Mouse (Mus musculus) intestine, postnatal 0 days (tissue): ENCODE results near the gene Bmpr1a. TPM values are rescaled to one million over a fixed set of nuclear protein-coding genes. Genes with fewer than 3 reads are reported as not detected.

ENCODE experiments used
- ATAC-seq: fragments of 200-750 bp; cut with Nextera tagmentation; 2 replicates; pipeline ENCODE4 v1.8.0; 2017; ENCODE audit warnings: mild to moderate bottlenecking, moderate TSS enrichment, moderate library complexity
- H3K27ac ChIP-seq: fragments of 300-500 bp; sonication (generic); 2 replicates; pipeline ENCODE4 v1.5.1; 2014; ENCODE audit warnings: mild to moderate bottlenecking, low read depth, low read length, moderate library complexity
- H3K27me3 ChIP-seq: fragments of 300-500 bp; sonication (generic); replicated peaks from 2 replicates; pipeline ENCODE4 v1.6.1; 2014; ENCODE audit warnings: low read length, mixed read lengths; ENCODE audit not compliant: control insufficient read depth, insufficient read depth
- H3K36me3 ChIP-seq: fragments of 300-500 bp; sonication (generic); 2 replicates; pipeline ENCODE4 v1.6.1; 2014; ENCODE audit warnings: mild to moderate bottlenecking, moderate library complexity; ENCODE audit not compliant: control insufficient read depth, insufficient read depth
- H3K4me1 ChIP-seq: fragments of 300-500 bp; sonication (generic); replicated peaks from 2 replicates; pipeline ENCODE4 v1.6.1; 2014; ENCODE audit warnings: antibody characterized with exemption, low read length, mixed read lengths; ENCODE audit not compliant: control insufficient read depth, insufficient read depth
- H3K4me2 ChIP-seq: fragments of 300-500 bp; sonication (generic); replicated peaks from 2 replicates; pipeline ENCODE4 v1.6.1; 2014; ENCODE audit warnings: low read depth, mild to moderate bottlenecking, moderate library complexity
- H3K4me3 ChIP-seq: fragments of 300-500 bp; sonication (generic); 2 replicates; pipeline ENCODE4 v1.5.1; 2014; ENCODE audit warnings: low read depth, low read length
- H3K9ac ChIP-seq: fragments of 300-500 bp; sonication (generic); 2 replicates; pipeline ENCODE4 v1.6.1; 2014; ENCODE audit warnings: mild to moderate bottlenecking, low read depth, low read length
- H3K9me3 ChIP-seq: fragments of 300-500 bp; sonication (generic); 2 replicates; pipeline ENCODE4 v1.6.1; 2016; ENCODE audit warnings: mixed run types; ENCODE audit not compliant: control insufficient read depth
- CTCF ChIP-seq: sonication (generic); IDR thresholded peaks from 2 replicates; pipeline ENCODE4 v1.5.1; 2016; ENCODE audit warnings: low read depth, mild to moderate bottlenecking, control low read depth, antibody characterized with exemption, moderate library complexity
- whole genome bisulfite sequencing: fragments of 180-500 bp; shearing (Covaris S2); extraction: QIAGEN DNeasy Blood & Tissue Kit; methylation state at CpG from one replicate; pipeline ENCODE4 v1.1.7; 2014; 5-methylcytosine and 5-hydroxymethylcytosine counted together
- polyA plus RNA-seq: library from polyadenylated mRNA; unstranded; fragments of >200 nt; fragmentation: Nextera tagmentation; extraction: Ambion mirVana; gene quantifications from 2 replicates; pipeline ENCODE4 v1.2.1, GENCODE M21; 2015

The Bmpr1a gene
- polyA plus RNA-seq, 1 experiment from 2014 or later, result 19.3 TPM

DNA sequence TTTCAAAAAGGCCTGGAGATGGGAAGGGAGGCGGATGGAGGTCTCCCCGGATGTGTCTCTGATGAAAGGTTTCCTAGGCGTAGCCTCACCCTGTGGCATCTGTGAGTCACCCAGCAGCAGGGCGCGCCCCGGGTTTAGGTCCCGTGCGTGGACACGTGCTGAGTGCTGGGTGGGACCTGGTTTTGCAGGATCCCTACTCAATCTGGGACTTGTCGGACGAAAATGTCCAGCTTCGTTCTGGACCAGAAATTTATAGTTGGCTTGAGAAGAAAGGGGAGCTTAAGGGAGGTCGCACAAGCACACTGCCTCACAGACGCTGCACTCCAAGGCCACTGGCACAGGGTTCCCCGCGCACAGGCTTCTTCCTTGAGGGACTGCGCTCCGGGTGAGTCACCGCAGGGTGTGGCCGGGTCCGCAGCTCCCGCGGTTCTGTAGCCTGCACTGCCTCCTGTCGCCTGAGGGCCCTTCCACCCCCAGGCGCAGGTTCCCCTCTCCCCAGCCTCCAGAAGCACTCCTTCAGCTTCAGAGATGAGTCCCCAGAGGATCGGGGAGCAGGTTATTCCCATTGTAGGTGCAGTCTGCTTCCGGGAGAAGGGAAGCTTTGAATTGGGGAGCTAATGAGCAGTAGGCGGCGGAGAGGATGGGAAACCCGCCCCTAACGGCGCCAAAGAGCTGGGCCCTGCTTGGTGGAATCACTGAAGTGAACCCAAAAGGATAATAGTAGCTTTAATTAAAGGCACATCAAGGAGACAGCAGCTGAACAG, 139.5 kb downstream of the Bmpr1a start:
- Histone ChIP-seq H3K36me3 (no peaks in the 10 kb centered on the region), H3K27me3 (no peaks in the 10 kb centered on the region), H3K4me2 (peak overlapping the region; percentile 78), H3K4me3 (peak overlapping the region; percentile 38), H3K9ac (peak overlapping the region; percentile 48), H3K4me1 (0 out of 2 replicates have a peak, but pooled peaks cover 3% of the 10 kb centered on the region), H3K27ac (no peak overlapping the region), H3K9me3 (no peaks in the 10 kb centered on the region)
- peak; percentile 97 for ATAC-seq
- WGBS, result 6% methylated on average over 32 of the region's 32 CpGs
- peak; percentile 74 for TF ChIP-seq CTCF

DNA sequence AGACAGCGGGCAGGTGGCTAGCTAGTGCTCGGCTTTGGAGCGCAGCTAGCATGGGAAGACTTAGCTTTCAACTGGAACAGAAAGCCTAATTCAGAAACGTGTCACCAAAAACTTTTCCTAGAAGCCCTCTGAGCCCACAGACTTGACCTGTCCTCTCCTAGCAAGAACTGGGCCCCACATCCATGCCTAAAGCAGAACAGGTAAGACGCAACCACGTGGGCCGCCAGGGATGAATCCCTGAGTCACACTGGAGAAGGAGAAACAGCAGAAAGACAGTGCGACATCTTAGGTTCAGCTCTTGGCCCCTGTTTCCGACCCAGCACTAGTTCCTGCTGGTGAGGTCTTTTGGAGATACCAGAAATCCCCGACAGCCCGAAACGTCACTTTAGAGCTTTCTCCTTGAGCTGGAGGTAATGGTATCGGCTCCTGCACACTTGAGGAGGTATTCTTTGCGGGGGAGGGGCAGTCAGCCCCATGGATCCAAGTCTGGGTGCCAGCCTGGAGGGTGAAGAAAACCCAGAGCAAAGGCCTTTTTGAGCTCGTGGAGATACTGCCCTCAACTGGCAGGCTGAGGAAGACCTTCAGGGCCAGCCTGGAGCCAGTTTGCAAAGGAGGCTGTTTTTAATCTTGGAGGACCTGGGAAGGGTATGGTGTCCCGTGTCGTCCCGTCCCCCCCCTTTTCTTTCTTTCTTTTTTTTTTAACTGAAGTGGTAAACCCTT, 140.3 kb downstream of the Bmpr1a start:
- Histone ChIP-seq H3K9me3 (no peaks in the 10 kb centered on the region), H3K4me1 (0 out of 2 replicates have a peak, but pooled peaks cover 3% of the 10 kb centered on the region), H3K9ac (peak overlapping the region; percentile 48; the same call in 1 of the 2 replicates), H3K27me3 (no peaks in the 10 kb centered on the region), H3K4me3 (peak overlapping the region; percentile 38), H3K4me2 (peak overlapping the region; percentile 78), H3K36me3 (no peaks in the 10 kb centered on the region), H3K27ac (no peak overlapping the region)
- WGBS, result 41% methylated on average over 18 of the region's 18 CpGs
- TF ChIP-seq CTCF, result peak; percentile 85
- peak; percentile 47 for ATAC-seq

DNA sequence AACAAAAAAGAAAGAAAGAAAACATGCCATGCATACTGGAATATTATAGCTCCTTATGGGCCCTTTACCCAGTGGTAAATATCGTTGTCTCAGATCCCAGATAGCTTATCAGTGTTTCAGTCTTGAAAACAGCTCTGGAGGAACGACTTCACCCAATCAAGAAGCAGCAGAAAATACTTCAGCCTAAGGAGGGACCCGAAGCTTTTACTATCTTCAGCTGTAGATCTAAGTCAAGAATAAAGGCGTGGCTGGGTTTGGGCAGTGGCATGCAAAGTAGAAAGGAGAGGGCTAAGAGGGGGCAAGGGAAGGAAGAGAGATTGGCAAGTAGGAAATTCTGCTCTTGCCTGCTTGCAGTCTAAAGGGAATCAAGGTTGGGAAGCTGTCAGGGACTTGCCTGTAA, 141.0 kb downstream of the Bmpr1a start:
- Histone ChIP-seq H3K27ac (no peak overlapping the region), H3K36me3 (no peaks in the 10 kb centered on the region), H3K4me2 (no peak overlapping the region), H3K9ac (no peak overlapping the region), H3K27me3 (no peaks in the 10 kb centered on the region), H3K9me3 (no peaks in the 10 kb centered on the region), H3K4me3 (no peak overlapping the region), H3K4me1 (0 out of 2 replicates have a peak, but pooled peaks cover 3% of the 10 kb centered on the region)
- no peak for TF ChIP-seq CTCF
- 37% methylated on average over 4 of the region's 4 CpGs for WGBS
- no peak for ATAC-seq

Other genes with a start within 250 kb of the Bmpr1a start
- gene Shld2, start 192.8 kb downstream of the Bmpr1a start, polyA plus RNA-seq, result 3.1 and 3.9 TPM in 2 replicates
- gene Glud1, start 192.6 kb downstream of the Bmpr1a start, polyA plus RNA-seq, result 40.8 TPM in 2 replicates
- not detected in 2 replicates for gene Fam25c, start 147.9 kb downstream of the Bmpr1a start, polyA plus RNA-seq
- gene Sncg, start 128.6 kb downstream of the Bmpr1a start, polyA plus RNA-seq, result 28.9 and 29.3 TPM in 2 replicates
- gene Mmrn2, start 127.9 kb downstream of the Bmpr1a start, polyA plus RNA-seq, result 5.6 and 5.7 TPM in 2 replicates
- not detected in 2 replicates for gene 9230112D13Rik, start 19.5 kb upstream of the Bmpr1a start, polyA plus RNA-seq
- 15.2 and 16.2 TPM in 2 replicates for gene Ldb3, start 85.3 kb upstream of the Bmpr1a start, polyA plus RNA-seq
- gene Opn4, start 96.8 kb upstream of the Bmpr1a start, polyA plus RNA-seq, result 0.26 and 0.69 TPM in 2 replicates
- gene Wapl, start 170.6 kb upstream of the Bmpr1a start, polyA plus RNA-seq, result 18.2 and 20.2 TPM in 2 replicates